Mouse (Mus musculus): ENCODE measurements around the gene Sall4.
A peak's percentile ranks its signal among the peaks of the same experiment; 100 is the strongest.
"Not testable (repeated sequence)": the region's sequence is repeated elsewhere in the genome, so short reads cannot be mapped to it uniquely, and the experiment has no call there.

Gene Sall4

GRCm38 (mm10) chr2:168744406-168744805 is 23.3 kb downstream of the Sall4 start:
- not testable (repeated sequence) for DNase-seq (ENCODE audit: low spot score in 2 of 2)

- DNase-seq (ENCODE audit: low spot score in 2 of 2): no peak
Observed at GRCm38 (mm10) chr2:168742649-168743048, 25.1 kb downstream of the Sall4 start.

- DNase-seq (ENCODE audit: low spot score in 2 of 2): peak; percentile 46 to 73
Observed at GRCm38 (mm10) chr2:168742059-168742627, 25.6 kb downstream of the Sall4 start, which contains the start of gene Atp9a. Atp9a (minus strand) TSS chr2:168742409.

GRCm38 (mm10) chr2:168741273-168742058 is 26.3 kb downstream of the Sall4 start:
- peak; percentile 76 to 81 for DNase-seq (ENCODE audit: low spot score in 2 of 2)

GRCm38 (mm10) chr2:168740496-168740895 is 27.2 kb downstream of the Sall4 start:
- DNase-seq (ENCODE audit: low spot score in 2 of 2): no peak

- DNase-seq (ENCODE audit: low spot score in 2 of 2): no peak
Observed at GRCm38 (mm10) chr2:168738854-168739253, 28.9 kb downstream of the Sall4 start.

GRCm38 (mm10) chr2:168737878-168738277 is 29.9 kb downstream of the Sall4 start:
- no peak for DNase-seq (ENCODE audit: low spot score in 2 of 2)

GRCm38 (mm10) chr2:168734023-168734422 is 33.7 kb downstream of the Sall4 start:
- DNase-seq (ENCODE audit: low spot score in 2 of 2): peak in 1 of 2 experiments; percentile 44

GRCm38 (mm10) chr2:168731258-168731657 is 36.5 kb downstream of the Sall4 start:
- no peak for DNase-seq (ENCODE audit: low spot score in 2 of 2)

GRCm38 (mm10) chr2:168729736-168730135 is 38.0 kb downstream of the Sall4 start:
- DNase-seq (ENCODE audit: low spot score in 2 of 2): no peak

- no peak for DNase-seq (ENCODE audit: low spot score in 2 of 2)
Observed at GRCm38 (mm10) chr2:168728045-168728444, 39.7 kb downstream of the Sall4 start.

GRCm38 (mm10) chr2:168726007-168726406 is 41.7 kb downstream of the Sall4 start:
- DNase-seq (ENCODE audit: low spot score in 2 of 2): no peak

- no peak for DNase-seq (ENCODE audit: low spot score in 2 of 2)
Observed at GRCm38 (mm10) chr2:168721313-168721712, 46.4 kb downstream of the Sall4 start.

GRCm38 (mm10) chr2:168719742-168720141 is 48.0 kb downstream of the Sall4 start:
- no peak for DNase-seq (ENCODE audit: low spot score in 2 of 2)

GRCm38 (mm10) chr2:168718735-168719134 is 49.0 kb downstream of the Sall4 start:
- no peak for DNase-seq (ENCODE audit: low spot score in 2 of 2)

- DNase-seq (ENCODE audit: low spot score in 2 of 2): no peak
Observed at GRCm38 (mm10) chr2:168718267-168718666, 49.5 kb downstream of the Sall4 start.

- DNase-seq (ENCODE audit: low spot score in 2 of 2): no peak
Observed at GRCm38 (mm10) chr2:168712199-168713176, 55.3 kb downstream of the Sall4 start.

- DNase-seq (ENCODE audit: low spot score in 2 of 2): no peak
Observed at GRCm38 (mm10) chr2:168710979-168711378, 56.8 kb downstream of the Sall4 start.

GRCm38 (mm10) chr2:168707766-168708165 is 60.0 kb downstream of the Sall4 start:
- no peak for DNase-seq (ENCODE audit: low spot score in 2 of 2)

GRCm38 (mm10) chr2:168702266-168702665 is 65.5 kb downstream of the Sall4 start:
- DNase-seq (ENCODE audit: low spot score in 2 of 2): peak in 1 of 2 experiments; percentile 70

Measured in left cerebral cortex, adult 9 months (tissue).